Mouse (Mus musculus) lung, adult 18-20 months (tissue): ENCODE results near the gene Fdxacb1.
A peak's percentile ranks its signal among the peaks of the same experiment; 100 is the strongest.

Experiments used
- DNase-seq, 2 experiments: peaks; one replicate each; pipeline ENCODE4 v3.0.0; 2022; ENCODE audit warnings: mixed read lengths in 2 of 2

Fdxacb1 gene

DNA sequence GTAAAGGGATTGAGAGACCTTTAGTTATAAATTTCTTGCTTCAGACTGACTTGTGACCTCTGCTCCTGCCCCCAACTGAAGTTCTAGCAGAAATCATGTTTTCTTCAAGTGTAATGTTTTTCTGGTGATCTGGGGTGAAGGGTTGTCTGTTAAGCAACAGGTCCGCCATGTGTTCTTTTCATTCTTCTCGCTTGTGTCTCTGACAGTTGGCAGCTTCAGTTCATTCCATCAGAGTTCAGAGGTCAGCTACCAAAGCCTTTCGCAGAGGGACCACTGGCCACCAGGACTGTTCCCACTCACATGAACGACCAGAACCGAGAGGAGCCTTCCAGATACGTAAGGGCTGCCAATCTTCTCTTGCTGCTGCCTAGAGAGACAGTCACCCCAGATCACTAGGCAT is 40.4 kb downstream of the Fdxacb1 start:
- peak; percentile 26 to 43 for DNase-seq

DNA sequence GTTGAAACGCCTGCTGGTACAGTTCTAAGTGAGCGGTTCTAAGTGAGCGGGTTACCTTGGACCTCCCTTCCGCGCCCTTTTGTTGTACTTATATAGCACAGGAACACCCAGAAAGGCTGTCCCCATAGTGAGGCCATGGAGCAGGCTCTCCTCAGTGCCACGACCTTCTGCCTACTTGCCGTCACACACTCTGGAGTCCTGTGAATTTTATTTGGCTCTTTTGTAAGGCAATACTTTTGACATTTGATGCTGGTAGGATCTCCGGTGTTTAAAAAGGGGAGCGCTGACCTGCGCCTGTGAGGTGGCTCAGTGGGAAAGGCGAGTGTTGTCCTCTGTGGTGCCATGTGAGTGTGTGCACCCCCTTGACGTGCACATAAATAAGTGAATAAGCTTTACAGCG is 41.1 kb downstream of the Fdxacb1 start:
- DNase-seq: no peak

DNA sequence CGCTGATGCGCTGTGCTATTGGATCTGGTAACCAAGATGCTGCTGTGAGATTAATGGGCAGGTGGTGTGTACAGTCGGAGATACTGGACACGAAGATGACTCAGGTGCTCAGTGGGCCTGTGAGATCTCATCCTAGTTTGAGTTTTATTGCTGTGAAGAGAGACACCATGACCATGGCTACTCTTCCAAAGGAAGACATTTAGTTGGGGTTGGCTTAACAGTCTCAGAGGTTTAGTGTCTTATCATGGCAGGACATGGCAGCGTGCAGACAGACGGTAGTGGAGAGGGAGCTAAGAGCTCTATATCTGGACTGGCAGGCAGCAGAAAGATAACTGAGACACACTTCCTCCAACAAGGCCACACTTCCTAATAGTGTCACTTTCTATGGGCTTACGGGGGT is 43.2 kb downstream of the Fdxacb1 start:
- DNase-seq: no peak

GRCm38 (mm10) chr9:50811746-50812145 is 43.7 kb downstream of the Fdxacb1 start:
- DNase-seq: no peak

- DNase-seq: no peak
These were observed 45.8 kb downstream of the Fdxacb1 start for GRCm38 (mm10) chr9:50813796-50814195.

GRCm38 (mm10) chr9:50815666-50816065 is 47.6 kb downstream of the Fdxacb1 start:
- DNase-seq: no peak

DNA sequence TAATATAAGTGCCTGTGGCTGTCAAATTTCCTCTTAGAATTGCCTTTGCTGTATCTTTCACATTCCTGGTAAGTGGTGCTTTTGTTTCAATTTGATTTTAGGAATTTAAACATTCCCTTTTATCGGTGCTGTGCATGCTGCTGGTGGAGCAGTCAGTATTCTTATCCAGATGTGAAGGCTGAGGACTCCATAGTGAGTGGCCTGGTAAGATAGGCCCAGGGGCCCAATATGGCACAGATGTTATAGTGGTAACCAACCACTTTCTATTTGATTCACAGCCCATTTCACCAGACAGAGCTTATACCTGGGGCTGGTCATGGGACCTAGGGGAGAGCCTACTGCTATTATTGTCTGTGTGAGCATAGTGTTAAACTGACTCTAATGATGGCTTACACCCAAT is 48.5 kb downstream of the Fdxacb1 start:
- DNase-seq: no peak

DNA sequence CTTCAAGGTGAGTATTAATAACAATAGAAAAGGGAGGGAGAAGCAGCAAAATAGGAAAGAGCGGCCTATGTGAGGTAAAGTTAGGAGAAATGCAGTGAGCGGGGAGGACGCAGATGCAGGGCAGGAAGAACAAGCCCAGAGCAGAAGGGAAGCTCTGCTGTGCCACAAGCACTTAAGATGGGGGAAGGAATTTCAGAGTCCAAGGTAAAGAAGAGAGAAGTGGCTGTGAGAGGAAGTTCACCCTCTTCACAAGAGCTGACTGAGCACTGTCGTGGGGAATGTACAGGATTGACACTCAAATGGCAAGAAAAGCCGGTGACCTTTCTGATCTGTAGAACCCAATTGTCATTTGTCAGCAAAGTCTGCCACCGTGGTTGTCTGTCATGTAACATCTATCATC is 50.0 kb downstream of the Fdxacb1 start:
- peak in 1 of 2 experiments; percentile 24 for DNase-seq

- DNase-seq: no peak
These were observed 51.7 kb downstream of the Fdxacb1 start for GRCm38 (mm10) chr9:50819716-50820115.

DNA sequence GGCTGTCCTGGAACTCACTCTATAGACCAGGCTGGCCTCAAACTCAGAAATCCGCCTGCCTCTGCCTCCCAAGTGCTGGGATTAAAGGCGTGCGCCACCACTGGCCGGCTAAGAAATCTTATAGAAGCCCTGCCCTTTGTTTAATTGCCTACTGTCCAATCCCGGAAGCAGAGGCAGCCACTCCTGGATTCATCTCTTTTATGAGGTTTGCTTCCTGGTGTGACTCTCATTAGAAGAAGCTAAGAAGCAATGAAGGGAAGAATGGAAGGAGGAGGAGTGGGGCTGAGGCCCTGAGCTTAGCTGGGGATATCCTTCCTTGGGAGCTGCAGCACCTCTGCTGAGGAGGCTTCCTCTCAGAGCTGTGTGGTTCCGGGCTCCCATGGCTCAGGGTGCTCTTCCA is 53.6 kb downstream of the Fdxacb1 start:
- DNase-seq: no peak

- DNase-seq: no peak
These were observed 54.2 kb downstream of the Fdxacb1 start for GRCm38 (mm10) chr9:50822216-50822615.
